Mouse (Mus musculus): ENCODE measurements at regions not wholly inside any gene's neighbourhood (a gene's known extent, or its start where the extent isn't known, plus 50 kb on each side); places are given as distances from the start of the nearest gene placed in this dataset.

GRCm38 (mm10) chr15:85662271-85662670, 72.5 kb upstream of the Ppara start:
- TF ChIP-seq CTCF (IDR thresholded peaks at IDR 0.05; ENCODE audit: low read depth) (no peak), EP300 (IDR thresholded peaks at IDR 0.05; ENCODE audit: low read depth) (no peak)

Measured in liver, embryonic 14.5 days (tissue).